Mouse (Mus musculus) lung, adult 2 months (tissue): Measurements from ENCODE around the gene Dlat.

Experiments used
- CTCF ChIP-seq: fragments of 200-500 bp; IDR thresholded peaks from 2 replicates; pipeline ENCODE4 v1.5.1; 2011; ENCODE audit warnings: mild to moderate bottlenecking, low read length, control low read depth; ENCODE audit not compliant: insufficient read depth
- POLR2A ChIP-seq: fragments of 200-500 bp; IDR thresholded peaks from 2 replicates; pipeline ENCODE4 v1.6.1; 2011; ENCODE audit warnings: low read depth, mild to moderate bottlenecking, control low read depth, low read length, borderline replicate concordance; ENCODE audit errors: extremely low read depth

GRCm38 (mm10) chr9:50670690-50671089 lies 11.1 kb upstream of the Dlat start:
- TF ChIP-seq POLR2A (no peak), CTCF (peak; percentile 76)
